Mouse (Mus musculus) lung, postnatal 0 days (tissue): Measurements from ENCODE around the gene Popdc2.
A peak's percentile ranks its signal among the peaks of the same experiment; 100 is the strongest.

Experiments
- CTCF ChIP-seq: IDR thresholded peaks from 2 replicates; pipeline ENCODE4 v1.5.1; 2016; ENCODE audit warnings: antibody characterized with exemption, mild to moderate bottlenecking
- EP300 ChIP-seq: IDR thresholded peaks from 2 replicates; pipeline ENCODE4 v1.6.1; 2016; ENCODE audit warnings: antibody characterized with exemption, mild to moderate bottlenecking, control low read depth

DNA sequence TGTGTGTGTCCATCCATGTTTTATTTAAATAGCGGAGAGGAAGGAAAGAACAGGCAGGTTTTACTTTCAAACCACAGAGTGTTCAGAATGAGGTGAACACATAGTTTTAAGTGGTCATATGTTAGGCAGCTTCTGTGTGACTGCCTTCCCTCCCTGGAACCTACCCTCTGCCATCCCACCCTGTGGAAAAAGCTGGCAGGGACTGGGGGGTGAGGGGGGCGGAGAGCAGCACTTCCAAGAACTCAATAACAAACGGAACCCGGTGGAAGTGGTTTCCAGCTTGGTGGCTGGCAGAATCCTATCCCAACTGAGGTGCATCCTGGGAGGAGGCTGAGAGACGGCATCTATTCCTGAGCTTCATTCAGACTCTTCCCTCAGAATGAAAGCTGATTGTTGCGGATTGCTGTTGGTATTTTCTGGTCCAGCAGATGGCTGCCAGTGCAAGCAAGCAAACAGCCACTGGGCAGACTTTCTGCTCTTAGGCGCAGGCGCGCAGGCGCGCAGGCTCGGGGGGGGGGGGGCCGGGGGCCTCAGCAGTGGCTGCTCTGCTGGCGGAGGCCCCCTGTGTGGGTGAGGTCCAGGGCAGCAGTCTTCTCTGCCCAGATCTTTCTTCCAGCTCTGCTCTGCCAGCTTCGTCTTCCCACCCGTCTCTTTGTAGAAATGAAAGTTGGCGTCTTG, 14.3 kb downstream of the Popdc2 start:
- TF ChIP-seq CTCF (peak; percentile 67), EP300 (no peak)
